Mouse (Mus musculus) stomach, embryonic 16.5 days (tissue): ENCODE measurements around the gene Mcl1. TPM values are rescaled to one million over a fixed set of nuclear protein-coding genes. Genes with fewer than 3 reads are reported as not detected.
A peak's percentile ranks its signal among the peaks of the same experiment; 100 is the strongest.

Experiments used
- ATAC-seq: fragments of 200-750 bp; cut with Nextera tagmentation; 2 replicates; pipeline ENCODE4 v1.8.0; 2017; ENCODE audit warnings: moderate number of reproducible peaks, moderate TSS enrichment; ENCODE audit not compliant: insufficient read depth, low FRiP score
- H3K27ac ChIP-seq: fragments of 300-500 bp; sonication (generic); 2 replicates; pipeline ENCODE4 v1.5.1; 2014; ENCODE audit warnings: low read length
- H3K27me3 ChIP-seq: fragments of 300-500 bp; sonication (generic); 2 replicates; pipeline ENCODE4 v1.6.1; 2014; ENCODE audit warnings: low read length, control low read depth, mixed read lengths; ENCODE audit not compliant: control insufficient read depth, insufficient read depth
- H3K36me3 ChIP-seq: fragments of 300-500 bp; sonication (generic); 2 replicates; pipeline ENCODE4 v1.6.1; 2014; ENCODE audit warnings: low read length; ENCODE audit not compliant: control insufficient read depth, insufficient read depth
- H3K4me1 ChIP-seq: fragments of 300-500 bp; sonication (generic); 2 replicates; pipeline ENCODE4 v1.6.1; 2014; ENCODE audit warnings: low read length, control low read depth, mixed read lengths; ENCODE audit not compliant: control insufficient read depth, insufficient read depth
- H3K4me2 ChIP-seq: fragments of 300-500 bp; sonication (generic); 2 replicates; pipeline ENCODE4 v1.6.1; 2014; ENCODE audit warnings: low read depth, low read length, mixed read lengths
- H3K4me3 ChIP-seq: fragments of 300-500 bp; sonication (generic); replicated peaks from 2 replicates; pipeline ENCODE4 v1.5.1; 2014; ENCODE audit warnings: mild to moderate bottlenecking, low read length
- H3K9ac ChIP-seq: fragments of 300-500 bp; sonication (generic); 2 replicates; pipeline ENCODE4 v1.6.1; 2014; ENCODE audit warnings: low read length
- H3K9me3 ChIP-seq: fragments of 300-500 bp; sonication (generic); replicated peaks from 2 replicates; pipeline ENCODE4 v1.6.1; 2016; ENCODE audit warnings: low read length, control low read depth; ENCODE audit not compliant: control insufficient read depth
- WGBS: fragments of 180-500 bp; shearing (Covaris S2); extraction: QIAGEN DNeasy Blood & Tissue Kit; methylation state at CpG from one replicate; pipeline ENCODE4 v1.1.7; 2014; 5-methylcytosine and 5-hydroxymethylcytosine counted together
- polyA plus RNA-seq: library from polyadenylated mRNA; unstranded; fragments of >200 nt; fragmentation: Nextera tagmentation; extraction: Ambion mirVana; gene quantifications from 2 replicates; pipeline ENCODE4 v1.2.1, GENCODE M21; 2015

The Mcl1 gene
- polyA plus RNA-seq, 1 experiment from 2014 or later = 20.5 TPM

GRCm38 (mm10) chr3:95676745-95677419, 18.3 kb downstream of the Mcl1 start:
- Histone ChIP-seq H3K27ac (no peak overlapping the region; the same call in 1 of the 2 replicates), H3K4me3 (no peak overlapping the region), H3K9ac (no peak overlapping the region), H3K36me3 (no peaks in the 10 kb centered on the region), H3K4me2 (no peak overlapping the region), H3K27me3 (no peaks in the 10 kb centered on the region), H3K9me3 (no peaks in the 10 kb centered on the region), H3K4me1 (peaks cover 62% of the 10 kb centered on the region)
- 63% methylated on average over 15 of the region's 15 CpGs for WGBS
- ATAC-seq = no peak

- Histone ChIP-seq H3K9me3 (no peaks in the 10 kb centered on the region), H3K27ac (no peak overlapping the region), H3K4me1 (peaks cover 55% of the 10 kb centered on the region), H3K4me2 (no peak overlapping the region), H3K4me3 (no peak overlapping the region), H3K27me3 (no peaks in the 10 kb centered on the region), H3K9ac (no peak overlapping the region), H3K36me3 (no peaks in the 10 kb centered on the region)
- no peak for ATAC-seq
- 79% methylated on average over 19 of the region's 19 CpGs for WGBS
These were observed 19.0 kb downstream of the Mcl1 start for GRCm38 (mm10) chr3:95677420-95678090.

GRCm38 (mm10) chr3:95679551-95679950, 21.0 kb downstream of the Mcl1 start:
- H3K4me2 ChIP-seq = no peak overlapping the region
- no peak overlapping the region for H3K9ac ChIP-seq
- WGBS = 87% methylated on average over 8 of the region's 8 CpGs
- H3K27me3 ChIP-seq = no peaks in the 10 kb centered on the region
- H3K4me1 ChIP-seq = peaks cover 36% of the 10 kb centered on the region
- ATAC-seq = no peak
- no peak overlapping the region for H3K27ac ChIP-seq
- H3K9me3 ChIP-seq = no peaks in the 10 kb centered on the region
- no peaks in the 10 kb centered on the region for H3K36me3 ChIP-seq
- H3K4me3 ChIP-seq = no peak overlapping the region

- ATAC-seq = no peak
- no peak overlapping the region for H3K4me3 ChIP-seq
- H3K4me1 ChIP-seq = peaks cover 25% of the 10 kb centered on the region
- H3K9me3 ChIP-seq = no peaks in the 10 kb centered on the region
- WGBS = 79% methylated on average over 6 of the region's 6 CpGs
- no peaks in the 10 kb centered on the region for H3K27me3 ChIP-seq
- no peak overlapping the region; the same call in 1 of the 2 replicates for H3K9ac ChIP-seq
- H3K27ac ChIP-seq = no peak overlapping the region
- no peaks in the 10 kb centered on the region for H3K36me3 ChIP-seq
- H3K4me2 ChIP-seq = no peak overlapping the region
These were observed 22.1 kb downstream of the Mcl1 start for GRCm38 (mm10) chr3:95680673-95681072.

- H3K9ac ChIP-seq = no peak overlapping the region; the same call in 1 of the 2 replicates
- H3K27ac ChIP-seq = no peak overlapping the region
- no peaks in the 10 kb centered on the region for H3K36me3 ChIP-seq
- H3K4me1 ChIP-seq = peaks cover 25% of the 10 kb centered on the region
- ATAC-seq = no peak
- H3K27me3 ChIP-seq = no peaks in the 10 kb centered on the region
- WGBS = 38% methylated on average over 11 of the region's 11 CpGs
- no peak overlapping the region for H3K4me2 ChIP-seq
- no peaks in the 10 kb centered on the region for H3K9me3 ChIP-seq
- H3K4me3 ChIP-seq = no peak overlapping the region
These were observed 22.8 kb downstream of the Mcl1 start for GRCm38 (mm10) chr3:95681365-95681764.

- Histone ChIP-seq H3K4me2 (no peak overlapping the region), H3K9me3 (no peaks in the 10 kb centered on the region), H3K27me3 (no peaks in the 10 kb centered on the region), H3K27ac (no peak overlapping the region), H3K4me1 (peaks cover 34% of the 10 kb centered on the region), H3K4me3 (no peak overlapping the region), H3K9ac (no peak overlapping the region), H3K36me3 (no peaks in the 10 kb centered on the region)
- WGBS = 66% methylated on average over 5 of the region's 5 CpGs
- no peak for ATAC-seq
These were observed 24.3 kb downstream of the Mcl1 start for GRCm38 (mm10) chr3:95682878-95683277.

GRCm38 (mm10) chr3:95684846-95685245, 26.3 kb downstream of the Mcl1 start:
- Histone ChIP-seq H3K4me3 (no peak overlapping the region), H3K9me3 (no peaks in the 10 kb centered on the region), H3K4me2 (no peak overlapping the region), H3K36me3 (no peaks in the 10 kb centered on the region), H3K4me1 (peaks cover 45% of the 10 kb centered on the region), H3K9ac (no peak overlapping the region), H3K27me3 (no peaks in the 10 kb centered on the region), H3K27ac (no peak overlapping the region)
- WGBS = 52% methylated on average over 5 of the region's 8 CpGs
- no peak for ATAC-seq

GRCm38 (mm10) chr3:95685301-95685700, 26.7 kb downstream of the Mcl1 start:
- Histone ChIP-seq H3K9me3 (no peaks in the 10 kb centered on the region), H3K4me2 (no peak overlapping the region), H3K36me3 (no peaks in the 10 kb centered on the region), H3K4me3 (no peak overlapping the region), H3K27me3 (no peaks in the 10 kb centered on the region), H3K9ac (peak overlapping the region; percentile 46; the same call in 1 of the 2 replicates), H3K27ac (no peak overlapping the region), H3K4me1 (peaks cover 45% of the 10 kb centered on the region)
- 82% methylated on average over 4 of the region's 4 CpGs for WGBS
- no peak for ATAC-seq

- ATAC-seq = no peak
- Histone ChIP-seq H3K27me3 (no peaks in the 10 kb centered on the region), H3K9ac (peak overlapping the region; percentile 46; the same call in 1 of the 2 replicates), H3K4me3 (no peak overlapping the region), H3K4me1 (peaks cover 46% of the 10 kb centered on the region), H3K4me2 (peak overlapping the region; percentile 92; the same call in 1 of the 2 replicates), H3K36me3 (no peaks in the 10 kb centered on the region), H3K27ac (peak overlapping the region; percentile 99; the same call in 1 of the 2 replicates), H3K9me3 (no peaks in the 10 kb centered on the region)
- WGBS = 79% methylated on average over 2 of the region's 2 CpGs
These were observed 27.1 kb downstream of the Mcl1 start for GRCm38 (mm10) chr3:95685701-95686100.
